Mouse (Mus musculus): Measurements from ENCODE around the gene Trpv6. TPM values are rescaled to one million over a fixed set of nuclear protein-coding genes. Genes with fewer than 3 reads are reported as not detected.

Trpv6 gene
- polyA plus RNA-seq, 1 experiment, result 0.09 TPM

- Histone ChIP-seq H3K36me3 (ENCODE audit: control insufficient read depth, insufficient read depth) (no peaks in the 10 kb centered on the region), H3K27me3 (ENCODE audit: control insufficient read depth, insufficient read depth, insufficient read length) (no peaks in the 10 kb centered on the region), H3K4me3 (ENCODE audit: insufficient read depth, poor library complexity, severe bottlenecking) (no peak overlapping the region), H3K79me2 (ENCODE audit: control insufficient read depth, insufficient read depth) (no peaks in the 10 kb centered on the region), H3ac (ENCODE audit: control insufficient read depth, insufficient read length, low read depth) (no peak overlapping the region), H3K79me3 (ENCODE audit: low read depth) (no peaks in the 10 kb centered on the region)
- TF ChIP-seq MYOG (IDR thresholded peaks at IDR 0.05; ENCODE audit: control insufficient read depth, extremely low read depth, insufficient read length) (no peak), USF1 (IDR thresholded peaks at IDR 0.05; ENCODE audit: low read depth) (no peak), MYOD1 (IDR thresholded peaks at IDR 0.05; ENCODE audit: control insufficient read depth, insufficient read length, low read depth) (no peak), MAX (IDR thresholded peaks at IDR 0.05) (no peak)
These were observed 8.0 kb downstream of the Trpv6 start for GRCm38 (mm10) chr6:41628180-41628579.

DNA sequence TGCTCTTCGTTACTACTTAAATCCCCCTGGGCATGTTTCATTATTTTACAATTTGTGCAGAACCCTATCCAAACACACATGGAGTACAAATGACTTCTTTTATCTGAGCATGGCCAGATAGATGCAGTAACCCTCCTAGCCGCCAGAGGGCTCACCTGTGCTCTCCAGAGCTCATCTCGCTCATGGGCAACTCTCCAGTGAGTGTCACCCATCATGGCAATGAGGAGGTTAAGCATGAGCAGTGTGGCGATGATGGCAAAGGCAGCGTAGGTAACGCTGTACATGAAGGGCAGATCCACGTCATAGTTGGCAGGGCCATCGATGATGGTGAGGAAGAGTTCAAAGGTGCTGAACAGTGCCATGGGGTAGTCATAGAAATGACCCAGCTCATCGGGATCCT is 13.5 kb downstream of the Trpv6 start:
- H3K4me3 ChIP-seq (ENCODE audit: insufficient read depth, poor library complexity, severe bottlenecking), result no peak overlapping the region
- H3ac ChIP-seq (ENCODE audit: control insufficient read depth, insufficient read length, low read depth), result no peak overlapping the region
- H3K79me3 ChIP-seq (ENCODE audit: low read depth), result no peaks in the 10 kb centered on the region
- no peaks in the 10 kb centered on the region for H3K79me2 ChIP-seq (ENCODE audit: control insufficient read depth, insufficient read depth)
- H3K27me3 ChIP-seq (ENCODE audit: control insufficient read depth, insufficient read depth, insufficient read length), result no peaks in the 10 kb centered on the region
- TF ChIP-seq USF1 (IDR thresholded peaks at IDR 0.05; ENCODE audit: low read depth), result no peak
- no peak for TF ChIP-seq MAX (IDR thresholded peaks at IDR 0.05)
- no peaks in the 10 kb centered on the region for H3K36me3 ChIP-seq (ENCODE audit: control insufficient read depth, insufficient read depth)

DNA sequence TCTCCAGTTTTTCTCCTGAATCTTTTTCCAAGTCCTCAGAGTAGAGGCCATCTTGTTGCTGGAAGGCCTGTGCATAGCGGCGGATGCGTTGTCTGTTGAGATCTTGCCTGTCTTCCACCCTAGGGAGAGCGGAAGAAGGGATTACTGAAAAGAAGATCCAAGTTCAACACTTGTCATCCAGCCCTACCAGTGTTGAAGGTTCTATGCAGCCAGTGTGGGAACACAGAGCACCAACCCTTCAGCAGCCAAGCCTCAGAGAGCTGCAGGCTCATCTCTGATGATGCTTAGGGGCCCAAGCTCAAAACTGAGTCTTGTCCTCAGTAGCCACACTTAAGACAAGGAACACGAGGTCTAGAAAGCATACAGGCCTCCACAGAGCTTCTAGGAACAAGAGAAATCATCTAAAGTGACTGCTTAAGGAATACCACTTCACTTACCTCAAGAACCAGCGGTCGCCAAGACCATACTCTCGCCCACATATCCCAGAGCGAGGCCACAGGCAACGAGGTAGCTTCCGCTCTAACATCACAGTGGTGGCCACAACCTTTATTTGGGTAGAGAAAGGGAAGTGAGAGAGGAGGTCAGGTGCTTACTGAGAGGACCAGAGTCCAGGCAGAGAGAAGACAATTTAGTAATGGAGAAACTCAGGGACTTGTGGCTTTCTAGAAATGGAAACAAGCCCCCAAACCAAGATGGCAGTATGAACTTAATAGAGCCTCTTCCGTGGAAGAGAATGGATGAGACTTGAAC is 14.8 kb downstream of the Trpv6 start:
- no peak overlapping the region for H3ac ChIP-seq (ENCODE audit: control insufficient read depth, insufficient read length, low read depth)
- H3K4me3 ChIP-seq (ENCODE audit: insufficient read depth, poor library complexity, severe bottlenecking), result no peak overlapping the region
- no peaks in the 10 kb centered on the region for H3K36me3 ChIP-seq (ENCODE audit: control insufficient read depth, insufficient read depth)
- TF ChIP-seq FOSL1 (IDR thresholded peaks at IDR 0.05; ENCODE audit: insufficient read depth, low read length, poor library complexity, severe bottlenecking) (no peak), MAX (IDR thresholded peaks at IDR 0.05) (no peak), USF1 (IDR thresholded peaks at IDR 0.05; ENCODE audit: low read depth) (no peak), CTCF (IDR thresholded peaks at IDR 0.05; ENCODE audit: control insufficient read depth, insufficient read depth, insufficient read length) (no peak), MYOG (IDR thresholded peaks at IDR 0.05; ENCODE audit: control insufficient read depth, extremely low read depth, insufficient read length) (no peak), MYOD1 (IDR thresholded peaks at IDR 0.05; ENCODE audit: control insufficient read depth, insufficient read length, low read depth) (no peak), CEBPB (IDR thresholded peaks at IDR 0.05; ENCODE audit: low read depth) (no peak)
- H3K79me2 ChIP-seq (ENCODE audit: control insufficient read depth, insufficient read depth), result no peaks in the 10 kb centered on the region
- no peaks in the 10 kb centered on the region for H3K79me3 ChIP-seq (ENCODE audit: low read depth)
- H3K27me3 ChIP-seq (ENCODE audit: control insufficient read depth, insufficient read depth, insufficient read length), result no peaks in the 10 kb centered on the region

GRCm38 (mm10) chr6:41620173-41620798 is 15.9 kb downstream of the Trpv6 start:
- TF ChIP-seq MYOG (IDR thresholded peaks at IDR 0.05; ENCODE audit: control insufficient read depth, extremely low read depth, insufficient read length), result no peak
- TF ChIP-seq MAX (IDR thresholded peaks at IDR 0.05), result no peak
- TF ChIP-seq CEBPB (IDR thresholded peaks at IDR 0.05; ENCODE audit: low read depth), result no peak
- TF ChIP-seq CTCF (IDR thresholded peaks at IDR 0.05; ENCODE audit: control insufficient read depth, insufficient read depth, insufficient read length), result no peak
- Histone ChIP-seq H3K4me3 (ENCODE audit: insufficient read depth, poor library complexity, severe bottlenecking) (no peak overlapping the region), H3K79me3 (ENCODE audit: low read depth) (no peaks in the 10 kb centered on the region), H3K36me3 (ENCODE audit: control insufficient read depth, insufficient read depth) (no peaks in the 10 kb centered on the region), H3K27me3 (ENCODE audit: control insufficient read depth, insufficient read depth, insufficient read length) (no peaks in the 10 kb centered on the region), H3K79me2 (ENCODE audit: control insufficient read depth, insufficient read depth) (no peaks in the 10 kb centered on the region), H3ac (ENCODE audit: control insufficient read depth, insufficient read length, low read depth) (no peak overlapping the region)

DNA sequence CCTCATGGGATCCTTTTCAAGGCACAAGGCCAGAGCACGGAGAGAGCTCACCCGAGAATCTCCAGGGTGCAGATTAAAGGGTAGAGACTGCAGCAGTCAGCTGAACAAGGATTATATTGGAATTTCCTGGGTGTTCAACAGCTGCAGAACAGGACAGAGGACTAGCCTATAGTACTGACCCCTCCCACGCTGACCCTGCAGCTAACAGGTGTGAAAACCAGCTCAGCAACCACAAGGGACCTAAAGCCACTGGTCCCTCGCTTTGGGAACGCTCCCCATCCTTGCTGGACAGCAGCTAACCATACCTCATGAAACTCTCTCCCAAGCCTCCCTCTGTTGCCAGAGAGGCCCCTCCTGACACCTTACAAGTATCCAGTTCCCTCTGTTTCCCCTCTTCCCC is 28.6 kb downstream of the Trpv6 start:
- Histone ChIP-seq H3K79me3 (ENCODE audit: low read depth) (no peaks in the 10 kb centered on the region), H3K36me3 (ENCODE audit: control insufficient read depth, insufficient read depth) (no peaks in the 10 kb centered on the region), H3K79me2 (ENCODE audit: control insufficient read depth, insufficient read depth) (no peaks in the 10 kb centered on the region), H3K4me3 (ENCODE audit: insufficient read depth, poor library complexity, severe bottlenecking) (no peak overlapping the region), H3K27me3 (ENCODE audit: control insufficient read depth, insufficient read depth, insufficient read length) (no peaks in the 10 kb centered on the region), H3ac (ENCODE audit: control insufficient read depth, insufficient read length, low read depth) (no peak overlapping the region)
- TF ChIP-seq MYOG (IDR thresholded peaks at IDR 0.05; ENCODE audit: control insufficient read depth, extremely low read depth, insufficient read length) (no peak), USF1 (IDR thresholded peaks at IDR 0.05; ENCODE audit: low read depth) (no peak), MYOD1 (IDR thresholded peaks at IDR 0.05; ENCODE audit: control insufficient read depth, insufficient read length, low read depth) (peak; percentile 54), CTCF (IDR thresholded peaks at IDR 0.05; ENCODE audit: control insufficient read depth, insufficient read depth, insufficient read length) (no peak), FOSL1 (IDR thresholded peaks at IDR 0.05; ENCODE audit: insufficient read depth, low read length, poor library complexity, severe bottlenecking) (no peak)

- Histone ChIP-seq H3K79me2 (ENCODE audit: control insufficient read depth, insufficient read depth) (no peaks in the 10 kb centered on the region), H3K4me3 (ENCODE audit: insufficient read depth, poor library complexity, severe bottlenecking) (peak overlapping the region; percentile 48), H3K36me3 (ENCODE audit: control insufficient read depth, insufficient read depth) (no peaks in the 10 kb centered on the region), H3K27me3 (ENCODE audit: control insufficient read depth, insufficient read depth, insufficient read length) (no peaks in the 10 kb centered on the region), H3ac (ENCODE audit: control insufficient read depth, insufficient read length, low read depth) (no peak overlapping the region), H3K79me3 (ENCODE audit: low read depth) (no peaks in the 10 kb centered on the region)
- TF ChIP-seq CEBPB (IDR thresholded peaks at IDR 0.05; ENCODE audit: low read depth), result peak; percentile 38
- no peak for TF ChIP-seq USF1 (IDR thresholded peaks at IDR 0.05; ENCODE audit: low read depth)
- TF ChIP-seq MAX (IDR thresholded peaks at IDR 0.05), result no peak
These were observed 30.0 kb downstream of the Trpv6 start for GRCm38 (mm10) chr6:41606214-41606613.
